Mouse (Mus musculus): Measurements from ENCODE around the gene Itgb4. TPM values are rescaled to one million over a fixed set of nuclear protein-coding genes. Genes with fewer than 3 reads are reported as not detected.

The Itgb4 gene
- polyA plus RNA-seq, 1 experiment from 2014 or later, result 0.80 TPM

DNA sequence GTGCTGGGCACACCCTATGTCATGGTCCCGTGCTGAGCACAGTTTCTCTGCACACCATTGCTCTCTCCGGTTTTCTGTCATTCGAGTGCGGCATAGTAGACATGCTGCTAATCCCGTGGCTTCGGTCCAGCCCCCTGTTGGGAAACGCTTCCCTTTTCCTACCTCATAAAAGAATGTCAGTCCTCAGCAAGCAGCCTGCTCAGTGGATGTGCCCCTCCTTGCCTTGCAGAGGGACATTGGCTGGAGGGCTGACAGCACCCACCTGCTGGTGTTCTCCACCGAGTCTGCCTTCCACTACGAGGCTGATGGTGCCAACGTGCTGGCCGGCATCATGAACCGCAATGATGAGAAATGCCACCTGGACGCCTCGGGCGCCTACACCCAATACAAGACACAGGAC is 8.0 kb downstream of the Itgb4 start:
- no peaks in the 10 kb centered on the region for H3K36me3 ChIP-seq (ENCODE audit: control insufficient read depth, insufficient read depth, low read length)
- no peak overlapping the region for H3K27ac ChIP-seq (ENCODE audit: low read depth, low read length)
- peaks cover 17% of the 10 kb centered on the region for H3K27me3 ChIP-seq (ENCODE audit: control insufficient read depth, insufficient read depth, low read length)
- ATAC-seq (replicated peaks; ENCODE audit: insufficient number of reproducible peaks, low FRiP score, low TSS enrichment), result no peak
- H3K4me2 ChIP-seq, result no peak overlapping the region
- no peaks in the 10 kb centered on the region for H3K9me3 ChIP-seq (replicated peaks; ENCODE audit: control insufficient read depth, low read length)
- H3K4me3 ChIP-seq (ENCODE audit: low read depth, low read length), result no peak overlapping the region
- 86% methylated on average over 15 of the region's 15 CpGs for WGBS (ENCODE audit: insufficient replicate concordance)
- no peaks in the 10 kb centered on the region for H3K4me1 ChIP-seq (ENCODE audit: control insufficient read depth, insufficient read depth, low read length)
- H3K9ac ChIP-seq (ENCODE audit: low read depth, low read length), result no peak overlapping the region

DNA sequence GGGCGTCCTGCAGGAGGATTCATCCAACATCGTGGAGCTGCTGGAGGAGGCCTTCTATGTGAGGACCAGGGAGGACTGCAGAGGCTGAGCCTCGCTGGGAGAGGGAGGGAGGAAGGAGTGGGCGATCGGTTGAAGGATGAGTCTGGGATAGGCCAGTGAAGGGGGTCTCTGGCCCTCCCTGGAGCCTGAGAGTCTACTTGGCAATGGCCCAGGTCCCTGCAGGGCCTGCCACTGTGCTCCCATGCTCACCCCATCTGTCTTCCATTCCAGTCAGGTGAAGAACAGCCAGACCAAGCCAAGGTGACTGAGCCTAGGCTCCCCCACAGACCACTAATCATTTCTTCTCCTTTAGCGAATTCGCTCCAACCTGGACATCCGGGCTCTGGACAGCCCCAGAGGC is 8.8 kb downstream of the Itgb4 start:
- H3K36me3 ChIP-seq (ENCODE audit: control insufficient read depth, insufficient read depth, low read length), result no peaks in the 10 kb centered on the region
- H3K9ac ChIP-seq (ENCODE audit: low read depth, low read length), result no peak overlapping the region
- H3K4me1 ChIP-seq (ENCODE audit: control insufficient read depth, insufficient read depth, low read length), result no peaks in the 10 kb centered on the region
- H3K4me2 ChIP-seq, result no peak overlapping the region
- H3K9me3 ChIP-seq (replicated peaks; ENCODE audit: control insufficient read depth, low read length), result no peaks in the 10 kb centered on the region
- H3K4me3 ChIP-seq (ENCODE audit: low read depth, low read length), result no peak overlapping the region
- no peak overlapping the region for H3K27ac ChIP-seq (ENCODE audit: low read depth, low read length)
- ATAC-seq (replicated peaks; ENCODE audit: insufficient number of reproducible peaks, low FRiP score, low TSS enrichment), result no peak
- peaks cover 17% of the 10 kb centered on the region for H3K27me3 ChIP-seq (ENCODE audit: control insufficient read depth, insufficient read depth, low read length)
- 74% methylated on average over 8 of the region's 8 CpGs for WGBS (ENCODE audit: insufficient replicate concordance)

DNA sequence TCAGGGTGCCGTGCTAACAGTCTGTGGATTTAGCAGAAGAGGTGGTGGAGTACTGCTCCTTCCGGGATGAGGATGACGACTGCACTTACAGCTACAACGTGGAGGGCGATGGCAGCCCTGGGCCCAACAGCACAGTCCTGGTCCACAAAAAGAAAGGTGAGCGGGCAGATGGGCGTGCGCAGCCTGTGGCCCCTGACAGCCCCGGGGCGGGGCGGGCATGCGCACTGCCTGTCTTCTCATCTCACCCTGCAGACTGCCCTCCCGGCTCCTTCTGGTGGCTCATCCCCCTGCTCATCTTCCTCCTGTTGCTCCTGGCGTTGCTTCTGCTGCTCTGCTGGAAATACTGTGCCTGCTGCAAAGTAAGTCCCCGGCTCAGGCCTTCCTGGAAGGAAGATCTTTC is 15.2 kb downstream of the Itgb4 start:
- H3K4me3 ChIP-seq (ENCODE audit: low read depth, low read length), result peak overlapping the region; percentile 31
- no peak overlapping the region for H3K27ac ChIP-seq (ENCODE audit: low read depth, low read length)
- H3K9me3 ChIP-seq (replicated peaks; ENCODE audit: control insufficient read depth, low read length), result no peaks in the 10 kb centered on the region
- H3K4me1 ChIP-seq (ENCODE audit: control insufficient read depth, insufficient read depth, low read length), result no peaks in the 10 kb centered on the region
- peak overlapping the region; percentile 55 for H3K4me2 ChIP-seq
- H3K27me3 ChIP-seq (ENCODE audit: control insufficient read depth, insufficient read depth, low read length), result peaks cover 22% of the 10 kb centered on the region
- ATAC-seq (replicated peaks; ENCODE audit: insufficient number of reproducible peaks, low FRiP score, low TSS enrichment), result no peak
- H3K36me3 ChIP-seq (ENCODE audit: control insufficient read depth, insufficient read depth, low read length), result no peaks in the 10 kb centered on the region
- no peak overlapping the region for H3K9ac ChIP-seq (ENCODE audit: low read depth, low read length)
- 21% methylated on average over 15 of the region's 15 CpGs for WGBS (ENCODE audit: insufficient replicate concordance)

DNA sequence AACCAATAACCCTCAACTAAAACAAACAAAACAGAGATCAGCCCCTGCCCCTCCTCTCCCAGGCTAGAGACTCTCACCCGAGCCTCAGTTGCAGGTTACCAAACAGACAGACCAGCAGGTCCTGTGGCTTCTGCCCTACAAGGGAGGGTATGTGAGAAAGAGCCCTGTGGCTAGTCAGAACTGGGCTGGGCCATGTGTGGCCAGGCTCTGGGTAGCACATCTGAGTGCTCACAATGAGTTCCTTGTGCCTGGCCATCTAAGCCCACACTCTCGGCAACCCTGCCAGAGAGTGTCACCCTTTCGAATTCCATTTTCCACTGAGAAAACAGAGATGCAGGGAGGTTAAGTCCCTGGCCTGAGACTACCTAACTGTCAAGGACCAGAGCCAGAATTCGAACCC is 17.6 kb downstream of the Itgb4 start:
- no peak for ATAC-seq (replicated peaks; ENCODE audit: insufficient number of reproducible peaks, low FRiP score, low TSS enrichment)
- H3K4me1 ChIP-seq (ENCODE audit: control insufficient read depth, insufficient read depth, low read length), result no peaks in the 10 kb centered on the region
- 59% methylated on average over 4 of the region's 4 CpGs for WGBS (ENCODE audit: insufficient replicate concordance)
- peaks cover 15% of the 10 kb centered on the region for H3K27me3 ChIP-seq (ENCODE audit: control insufficient read depth, insufficient read depth, low read length)
- H3K9ac ChIP-seq (ENCODE audit: low read depth, low read length), result no peak overlapping the region
- no peak overlapping the region for H3K27ac ChIP-seq (ENCODE audit: low read depth, low read length)
- no peaks in the 10 kb centered on the region for H3K36me3 ChIP-seq (ENCODE audit: control insufficient read depth, insufficient read depth, low read length)
- H3K9me3 ChIP-seq (replicated peaks; ENCODE audit: control insufficient read depth, low read length), result no peaks in the 10 kb centered on the region
- no peak overlapping the region for H3K4me2 ChIP-seq
- H3K4me3 ChIP-seq (ENCODE audit: low read depth, low read length), result no peak overlapping the region

DNA sequence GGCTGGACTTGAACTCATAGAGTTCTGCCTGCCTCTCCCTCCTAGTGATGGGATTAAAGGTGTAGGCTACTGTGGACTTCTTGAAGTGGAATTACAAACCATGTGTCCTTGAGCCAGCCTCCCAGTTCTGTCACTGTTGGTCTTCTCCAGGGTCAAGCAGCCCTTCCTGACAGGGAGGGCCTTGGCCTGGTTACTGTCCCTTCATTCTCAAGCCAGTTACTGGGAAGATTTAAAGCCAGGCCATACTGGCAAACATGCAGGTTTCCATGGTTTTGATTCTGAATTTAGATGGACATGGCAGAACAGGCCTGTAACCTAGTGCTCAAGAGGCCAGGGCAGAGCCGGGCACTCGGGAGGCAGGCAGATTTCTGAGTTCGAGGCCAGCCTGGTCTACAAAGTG is 20.7 kb downstream of the Itgb4 start:
- H3K27ac ChIP-seq (ENCODE audit: low read depth, low read length), result no peak overlapping the region
- peaks cover 4% of the 10 kb centered on the region; the same call in 1 of the 2 replicates for H3K27me3 ChIP-seq (ENCODE audit: control insufficient read depth, insufficient read depth, low read length)
- H3K36me3 ChIP-seq (ENCODE audit: control insufficient read depth, insufficient read depth, low read length), result no peaks in the 10 kb centered on the region
- WGBS (ENCODE audit: insufficient replicate concordance), result 88% methylated on average over 3 of the region's 3 CpGs
- H3K9ac ChIP-seq (ENCODE audit: low read depth, low read length), result no peak overlapping the region
- H3K4me2 ChIP-seq, result no peak overlapping the region
- ATAC-seq (replicated peaks; ENCODE audit: insufficient number of reproducible peaks, low FRiP score, low TSS enrichment), result no peak
- H3K4me1 ChIP-seq (ENCODE audit: control insufficient read depth, insufficient read depth, low read length), result no peaks in the 10 kb centered on the region
- no peak overlapping the region for H3K4me3 ChIP-seq (ENCODE audit: low read depth, low read length)
- no peaks in the 10 kb centered on the region for H3K9me3 ChIP-seq (replicated peaks; ENCODE audit: control insufficient read depth, low read length)

DNA sequence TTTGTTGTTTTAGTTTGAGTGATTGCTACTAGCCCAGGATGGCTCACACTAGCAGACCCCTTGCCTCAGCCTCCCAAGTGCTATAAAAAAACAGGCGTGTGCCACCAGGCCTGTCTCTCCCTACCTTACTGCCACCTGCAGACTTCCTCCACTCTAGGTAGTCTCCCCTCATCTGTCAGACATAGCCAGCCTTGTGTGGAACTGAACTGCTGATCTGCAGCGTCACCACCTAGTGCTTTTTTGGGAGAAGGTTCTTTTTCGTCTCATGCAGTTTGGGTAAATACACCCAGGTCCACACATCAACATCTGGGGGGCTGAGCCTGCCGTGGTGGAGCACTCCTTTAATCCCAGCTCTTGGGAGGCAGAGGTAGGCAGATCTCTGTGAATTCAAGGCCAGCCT is 22.5 kb downstream of the Itgb4 start:
- H3K4me3 ChIP-seq (ENCODE audit: low read depth, low read length), result no peak overlapping the region
- no peak for ATAC-seq (replicated peaks; ENCODE audit: insufficient number of reproducible peaks, low FRiP score, low TSS enrichment)
- H3K9ac ChIP-seq (ENCODE audit: low read depth, low read length), result no peak overlapping the region
- H3K27me3 ChIP-seq (ENCODE audit: control insufficient read depth, insufficient read depth, low read length), result peaks cover 10% of the 10 kb centered on the region; the same call in 1 of the 2 replicates
- no peaks in the 10 kb centered on the region for H3K4me1 ChIP-seq (ENCODE audit: control insufficient read depth, insufficient read depth, low read length)
- no peak overlapping the region for H3K4me2 ChIP-seq
- H3K36me3 ChIP-seq (ENCODE audit: control insufficient read depth, insufficient read depth, low read length), result no peaks in the 10 kb centered on the region
- H3K9me3 ChIP-seq (replicated peaks; ENCODE audit: control insufficient read depth, low read length), result no peaks in the 10 kb centered on the region
- H3K27ac ChIP-seq (ENCODE audit: low read depth, low read length), result no peak overlapping the region
- 64% methylated on average over 4 of the region's 4 CpGs for WGBS (ENCODE audit: insufficient replicate concordance)

DNA sequence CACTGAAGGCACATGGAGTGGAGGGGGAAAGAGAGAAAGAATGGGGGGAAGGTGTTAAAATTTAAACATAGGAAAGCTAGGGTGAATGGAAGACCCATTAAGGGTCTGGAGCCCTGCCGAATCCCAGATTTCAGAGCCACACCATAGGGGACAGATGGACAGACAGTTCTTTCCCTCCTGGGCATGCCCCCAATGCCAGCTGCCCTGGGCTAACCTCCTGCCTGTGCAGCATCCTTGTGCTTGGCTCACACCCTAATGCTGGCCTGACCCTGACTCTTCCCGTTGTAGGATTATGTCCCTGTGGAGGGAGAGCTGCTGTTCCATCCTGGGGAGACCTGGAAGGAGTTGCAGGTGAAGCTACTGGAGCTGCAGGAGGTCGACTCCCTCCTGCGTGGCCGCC is 23.2 kb downstream of the Itgb4 start:
- Histone ChIP-seq H3K27ac (ENCODE audit: low read depth, low read length) (no peak overlapping the region), H3K9me3 (replicated peaks; ENCODE audit: control insufficient read depth, low read length) (no peaks in the 10 kb centered on the region), H3K4me1 (ENCODE audit: control insufficient read depth, insufficient read depth, low read length) (no peaks in the 10 kb centered on the region), H3K36me3 (ENCODE audit: control insufficient read depth, insufficient read depth, low read length) (no peaks in the 10 kb centered on the region), H3K9ac (ENCODE audit: low read depth, low read length) (0 out of 2 replicates have a peak overlapping the region, but pooled peaks have one; percentile 16), H3K4me2 (no peak overlapping the region), H3K27me3 (ENCODE audit: control insufficient read depth, insufficient read depth, low read length) (peaks cover 10% of the 10 kb centered on the region; the same call in 1 of the 2 replicates), H3K4me3 (ENCODE audit: low read depth, low read length) (no peak overlapping the region)
- 63% methylated on average over 5 of the region's 5 CpGs for WGBS (ENCODE audit: insufficient replicate concordance)
- no peak for ATAC-seq (replicated peaks; ENCODE audit: insufficient number of reproducible peaks, low FRiP score, low TSS enrichment)

DNA sequence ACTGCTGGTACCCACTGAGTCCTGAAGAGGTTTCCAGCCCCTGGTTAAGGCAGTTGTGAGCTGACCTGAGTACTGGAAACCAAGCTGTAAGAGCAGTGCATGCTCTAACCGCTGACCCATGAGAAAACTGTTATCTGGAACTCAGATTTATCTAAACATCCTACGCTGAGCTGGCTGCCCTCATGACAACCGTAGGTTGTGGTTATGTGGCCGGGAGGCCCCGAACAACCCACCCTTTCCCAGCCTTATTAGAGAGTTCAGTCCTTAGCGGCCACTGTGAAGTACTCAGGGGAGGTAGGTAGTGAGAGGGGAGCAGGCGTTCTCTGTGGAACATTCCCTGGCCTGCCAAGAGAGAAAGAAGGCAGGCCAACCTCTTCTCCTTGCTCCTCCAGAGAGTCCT is 24.5 kb downstream of the Itgb4 start:
- H3K4me2 ChIP-seq, result no peak overlapping the region
- no peaks in the 10 kb centered on the region for H3K9me3 ChIP-seq (replicated peaks; ENCODE audit: control insufficient read depth, low read length)
- H3K4me1 ChIP-seq (ENCODE audit: control insufficient read depth, insufficient read depth, low read length), result 0 out of 2 replicates have a peak, but pooled peaks cover under 1% of the 10 kb centered on the region
- H3K9ac ChIP-seq (ENCODE audit: low read depth, low read length), result no peak overlapping the region
- H3K36me3 ChIP-seq (ENCODE audit: control insufficient read depth, insufficient read depth, low read length), result no peaks in the 10 kb centered on the region
- no peak; the same call in 1 of the 2 replicates for ATAC-seq (replicated peaks; ENCODE audit: insufficient number of reproducible peaks, low FRiP score, low TSS enrichment)
- H3K27me3 ChIP-seq (ENCODE audit: control insufficient read depth, insufficient read depth, low read length), result peaks cover 10% of the 10 kb centered on the region; the same call in 1 of the 2 replicates
- WGBS (ENCODE audit: insufficient replicate concordance), result 61% methylated on average over 7 of the region's 7 CpGs
- H3K4me3 ChIP-seq (ENCODE audit: low read depth, low read length), result no peak overlapping the region
- H3K27ac ChIP-seq (ENCODE audit: low read depth, low read length), result no peak overlapping the region

DNA sequence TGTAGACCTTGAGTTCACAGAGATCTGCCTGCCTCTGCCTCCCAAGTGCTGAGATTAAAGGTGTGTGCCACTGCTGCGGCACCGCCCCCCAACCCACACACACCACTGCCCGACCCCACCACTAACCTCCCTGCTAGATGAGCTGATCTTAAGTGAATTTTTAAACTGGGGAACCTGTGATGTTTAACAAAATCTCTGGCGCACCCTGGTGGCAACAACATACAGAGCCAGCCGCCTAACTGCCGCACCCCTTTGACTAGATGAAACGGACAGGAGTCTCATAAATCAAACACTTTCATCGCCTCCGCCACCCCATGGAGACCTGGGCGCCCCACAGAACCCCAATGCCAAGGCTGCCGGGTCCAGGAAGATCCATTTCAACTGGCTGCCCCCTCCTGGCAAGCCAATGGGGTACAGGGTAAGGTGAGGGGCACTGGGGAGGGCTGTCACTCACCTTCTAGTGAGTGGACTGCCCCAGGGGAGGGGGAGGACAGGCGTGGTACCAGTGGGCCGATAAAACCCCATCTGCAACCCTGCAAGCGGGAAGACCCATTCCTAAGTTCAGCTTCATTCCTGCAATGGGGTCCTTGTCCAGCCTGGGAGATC is 25.1 kb downstream of the Itgb4 start:
- no peak overlapping the region for H3K9ac ChIP-seq (ENCODE audit: low read depth, low read length)
- WGBS (ENCODE audit: insufficient replicate concordance), result 13% methylated on average over 14 of the region's 14 CpGs

More for the DNA sequence above, 25.1 kb downstream of the Itgb4 start:
- no peak for ATAC-seq (replicated peaks; ENCODE audit: insufficient number of reproducible peaks, low FRiP score, low TSS enrichment)
- H3K27me3 ChIP-seq (ENCODE audit: control insufficient read depth, insufficient read depth, low read length), result peaks cover 10% of the 10 kb centered on the region; the same call in 1 of the 2 replicates
- no peaks in the 10 kb centered on the region for H3K9me3 ChIP-seq (replicated peaks; ENCODE audit: control insufficient read depth, low read length)
- no peak overlapping the region for H3K4me3 ChIP-seq (ENCODE audit: low read depth, low read length)
- peaks cover 5% of the 10 kb centered on the region; the same call in 1 of the 2 replicates for H3K4me1 ChIP-seq (ENCODE audit: control insufficient read depth, insufficient read depth, low read length)
- no peak overlapping the region; the same call in 1 of the 2 replicates for H3K4me2 ChIP-seq
- H3K27ac ChIP-seq (ENCODE audit: low read depth, low read length), result no peak overlapping the region
- H3K36me3 ChIP-seq (ENCODE audit: control insufficient read depth, insufficient read depth, low read length), result no peaks in the 10 kb centered on the region
